Mouse (Mus musculus) layer of hippocampus, postnatal 14 days (tissue): ENCODE data around the gene Rtf1. TPM values are rescaled to one million over a fixed set of nuclear protein-coding genes. Genes with fewer than 3 reads are reported as not detected.
"Not testable (repeated sequence)": the region's sequence is repeated elsewhere in the genome, so short reads cannot be mapped to it uniquely, and the experiment has no call there.

ENCODE experiments used
- DNase-seq, 2 experiments: peaks; one replicate each; pipeline ENCODE4 v3.0.0; 2021 to 2022; ENCODE audit warnings: low spot score in 2 of 2, mixed read lengths in 1 of 2
- long read RNA-seq, 2 experiments: library from polyadenylated mRNA; stranded (forward); transcript quantifications; one replicate each; pipeline ENCODE4 v2.0.0; 2021
- total RNA-seq, 2 experiments: library from RNA; stranded (reverse); gene quantifications; 2 replicates each; pipeline ENCODE4 v1.2.3; 2021

The Rtf1 gene
- 10 to 100 TPM; 58.0 to 59.9 TPM for total RNA-seq
- long read RNA-seq, experiment 1, full-length matches to known transcripts, result 2 of 31 reads
- long read RNA-seq, experiment 1, partial matches to known transcripts, result 17 of 31 reads
- long read RNA-seq, experiment 1, other reads (novel, unspliced or antisense), result 12 of 31 reads
- long read RNA-seq, experiment 2, full-length matches to known transcripts, result 2 of 61 reads
- long read RNA-seq, experiment 2, partial matches to known transcripts, result 47 of 61 reads
- long read RNA-seq, experiment 2, other reads (novel, unspliced or antisense), result 12 of 61 reads

GRCm38 (mm10) chr2:119674525-119675214 is at the start of gene Rtf1:
Gene Rtf1 (plus strand): TSS chr2:119675068.
- peak; percentile 93 for DNase-seq

- no peak for DNase-seq
These were observed 38.1 kb upstream of the Rtf1 start for GRCm38 (mm10) chr2:119636781-119637180.

GRCm38 (mm10) chr2:119641214-119641912 is 33.5 kb upstream of the Rtf1 start:
- DNase-seq, result no peak

- no peak for DNase-seq
These were observed 30.6 kb upstream of the Rtf1 start for GRCm38 (mm10) chr2:119644254-119644653.

GRCm38 (mm10) chr2:119662220-119663182 is 12.4 kb upstream of the Rtf1 start, which contains the start of gene Ndufaf1:
Gene Ndufaf1 (minus strand): TSS chr2:119662827.
- peak; percentile 77 to 90 for DNase-seq

- not testable (repeated sequence) for DNase-seq
These were observed 9.1 kb upstream of the Rtf1 start for GRCm38 (mm10) chr2:119665744-119666143.

GRCm38 (mm10) chr2:119669010-119669409 is 5.9 kb upstream of the Rtf1 start:
- no peak for DNase-seq

GRCm38 (mm10) chr2:119675215-119675784 is 432 bp downstream of the Rtf1 start:
- DNase-seq, result no peak

- no peak for DNase-seq
These were observed 963 bp downstream of the Rtf1 start for GRCm38 (mm10) chr2:119675831-119676230.

GRCm38 (mm10) chr2:119683706-119684105 is 8.8 kb downstream of the Rtf1 start:
- no peak for DNase-seq

- no peak for DNase-seq
These were observed 17.3 kb downstream of the Rtf1 start for GRCm38 (mm10) chr2:119692003-119692701.

- no peak for DNase-seq
These were observed 20.0 kb downstream of the Rtf1 start for GRCm38 (mm10) chr2:119694826-119695225.

- no peak for DNase-seq
These were observed 21.2 kb downstream of the Rtf1 start for GRCm38 (mm10) chr2:119696111-119696510.

- no peak for DNase-seq
These were observed 23.6 kb downstream of the Rtf1 start for GRCm38 (mm10) chr2:119698472-119698871.

GRCm38 (mm10) chr2:119699962-119700361 is 25.1 kb downstream of the Rtf1 start:
- no peak for DNase-seq

GRCm38 (mm10) chr2:119703171-119703570 is 28.3 kb downstream of the Rtf1 start:
- peak in 1 of 2 experiments; percentile 46 for DNase-seq

GRCm38 (mm10) chr2:119707676-119708075 is 32.8 kb downstream of the Rtf1 start:
- no peak for DNase-seq

- no peak for DNase-seq
These were observed 35.1 kb downstream of the Rtf1 start for GRCm38 (mm10) chr2:119710011-119710410.

- not testable (repeated sequence) for DNase-seq
These were observed 41.0 kb downstream of the Rtf1 start for GRCm38 (mm10) chr2:119715868-119716267.

GRCm38 (mm10) chr2:119721070-119721469 is 46.2 kb downstream of the Rtf1 start:
- DNase-seq, result peak in 1 of 2 experiments; percentile 72
